Mouse (Mus musculus): ENCODE data around the gene Dpagt1.

- TF ChIP-seq ZC3H11A (IDR thresholded peaks at IDR 0.05; ENCODE audit: borderline replicate concordance, low read depth, low read length), result no peak
- no peak for TF ChIP-seq MAFK (IDR thresholded peaks at IDR 0.05; ENCODE audit: insufficient read depth, low read depth, low read length)
- no peak for TF ChIP-seq HCFC1 (IDR thresholded peaks at IDR 0.05; ENCODE audit: borderline replicate concordance, insufficient read depth, low read length)
Measured at GRCm38 (mm10) chr9:44343781-44344421, 18.1 kb downstream of the Dpagt1 start, which contains the start of gene Hmbs.

Data from ES-E14 (cell line).